Mouse (Mus musculus) cerebellum, adult 2 months (tissue): Measurements from ENCODE around the gene Arglu1. TPM values are rescaled to one million over a fixed set of nuclear protein-coding genes. Genes with fewer than 3 reads are reported as not detected.

Experiments used
- DNase-seq, 2 experiments: peaks; one replicate each; pipeline ENCODE4 v3.0.0; 2021
- H3K27ac ChIP-seq: fragments of 200-500 bp; 2 replicates; pipeline ENCODE4 v1.5.1; 2012; ENCODE audit warnings: low read length, control low read depth, inconsistent platforms; ENCODE audit not compliant: insufficient read depth
- H3K27me3 ChIP-seq: fragments of 200-500 bp; 2 replicates; pipeline ENCODE4 v1.6.1; 2012; ENCODE audit warnings: inconsistent platforms, mild to moderate bottlenecking, low read length, moderate library complexity; ENCODE audit not compliant: control insufficient read depth, insufficient read depth
- H3K4me1 ChIP-seq: fragments of 200-500 bp; 2 replicates; pipeline ENCODE4 v1.6.1; 2011; ENCODE audit warnings: low read length; ENCODE audit not compliant: control insufficient read depth, insufficient read depth
- H3K4me3 ChIP-seq: fragments of 200-500 bp; replicated peaks from 2 replicates; pipeline ENCODE3; 2011; ENCODE audit warnings: mild to moderate bottlenecking, low read depth, low read length, control low read depth; ENCODE audit not compliant: insufficient read depth
- CTCF ChIP-seq: fragments of 200-500 bp; IDR thresholded peaks from 2 replicates; pipeline ENCODE4 v1.5.1; 2011; ENCODE audit warnings: low read depth, mild to moderate bottlenecking, control low read depth, low read length, moderate library complexity, borderline replicate concordance; ENCODE audit not compliant: insufficient read depth
- POLR2A ChIP-seq: fragments of 200-500 bp; IDR thresholded peaks from 2 replicates; pipeline ENCODE4 v1.6.1; 2011; ENCODE audit warnings: low read length, control low read depth, borderline replicate concordance; ENCODE audit not compliant: insufficient read depth
- WGBS: fragments of 180-500 bp; shearing (Covaris S2); methylation state at CpG from one replicate; pipeline ENCODE4 v1.1.7; 2018; 5-methylcytosine and 5-hydroxymethylcytosine counted together
- polyA plus RNA-seq: library from polyadenylated mRNA; depleted of rRNA; stranded (reverse); fragments of >200 nt; gene quantifications from 2 replicates; pipeline ENCODE4 v1.2.3, GENCODE M21; 2012

Arglu1 gene
- polyA plus RNA-seq, 1 experiment: 106 TPM

GRCm38 (mm10) chr8:8656578-8657441, 33.5 kb downstream of the Arglu1 start:
- 0 out of 2 replicates have a peak, but pooled peaks cover 4% of the 10 kb centered on the region for H3K4me1 ChIP-seq
- TF ChIP-seq POLR2A (no peak), CTCF (no peak)
- no peaks in the 10 kb centered on the region for H3K27me3 ChIP-seq
- WGBS: 80% methylated on average over 14 of the region's 14 CpGs
- DNase-seq: no peak
- H3K27ac ChIP-seq: no peak overlapping the region
- H3K4me3 ChIP-seq: no peak overlapping the region

GRCm38 (mm10) chr8:8655346-8656340, 34.7 kb downstream of the Arglu1 start:
- H3K4me1 ChIP-seq: 0 out of 2 replicates have a peak, but pooled peaks cover 4% of the 10 kb centered on the region
- H3K4me3 ChIP-seq: no peak overlapping the region
- H3K27me3 ChIP-seq: no peaks in the 10 kb centered on the region
- 81% methylated on average over 24 of the region's 24 CpGs for WGBS
- no peak for DNase-seq
- TF ChIP-seq CTCF (no peak), POLR2A (no peak)
- no peak overlapping the region for H3K27ac ChIP-seq

GRCm38 (mm10) chr8:8653906-8654489, 36.3 kb downstream of the Arglu1 start:
- no peak overlapping the region for H3K4me3 ChIP-seq

GRCm38 (mm10) chr8:8653343-8653742, 37.0 kb downstream of the Arglu1 start:
- no peak for TF ChIP-seq CTCF
- TF ChIP-seq POLR2A: no peak
- Histone ChIP-seq H3K4me3 (no peak overlapping the region), H3K27me3 (no peaks in the 10 kb centered on the region), H3K27ac (no peak overlapping the region), H3K4me1 (no peaks in the 10 kb centered on the region)
- DNase-seq: no peak
- 70% methylated on average over 5 of the region's 5 CpGs for WGBS

More at GRCm38 (mm10) chr8:8653906-8654489, 36.3 kb downstream of the Arglu1 start:
- no peak for DNase-seq
- TF ChIP-seq CTCF: no peak
- TF ChIP-seq POLR2A: no peak
- H3K4me1 ChIP-seq: no peaks in the 10 kb centered on the region
- no peak overlapping the region for H3K27ac ChIP-seq
- WGBS: 83% methylated on average over 12 of the region's 12 CpGs
- H3K27me3 ChIP-seq: no peaks in the 10 kb centered on the region

- no peak for TF ChIP-seq POLR2A
- Histone ChIP-seq H3K27me3 (no peaks in the 10 kb centered on the region), H3K27ac (no peak overlapping the region), H3K4me1 (no peaks in the 10 kb centered on the region), H3K4me3 (no peak overlapping the region)
- 95% methylated on average over 4 of the region's 4 CpGs for WGBS
- no peak for DNase-seq
Measured at GRCm38 (mm10) chr8:8652388-8652787, 37.9 kb downstream of the Arglu1 start.

- Histone ChIP-seq H3K4me1 (no peaks in the 10 kb centered on the region), H3K27ac (no peak overlapping the region), H3K4me3 (no peak overlapping the region), H3K27me3 (no peaks in the 10 kb centered on the region)
- WGBS: 50% methylated on average over 8 of the region's 8 CpGs
- no peak for TF ChIP-seq POLR2A
- no peak for TF ChIP-seq CTCF
- peak in 1 of 2 experiments; percentile 50 for DNase-seq
Measured at GRCm38 (mm10) chr8:8649944-8650343, 40.4 kb downstream of the Arglu1 start.

GRCm38 (mm10) chr8:8649536-8649935, 40.8 kb downstream of the Arglu1 start:
- Histone ChIP-seq H3K27me3 (no peaks in the 10 kb centered on the region), H3K4me3 (no peak overlapping the region), H3K4me1 (no peaks in the 10 kb centered on the region), H3K27ac (no peak overlapping the region)
- 71% methylated on average over 3 of the region's 3 CpGs for WGBS
- no peak for DNase-seq
- TF ChIP-seq CTCF: no peak
- no peak for TF ChIP-seq POLR2A
